Mouse (Mus musculus) gastrocnemius, postnatal 4 days (tissue): ENCODE measurements around the gene Vax2. TPM values are rescaled to one million over a fixed set of nuclear protein-coding genes. Genes with fewer than 3 reads are reported as not detected.
A peak's percentile ranks its signal among the peaks of the same experiment; 100 is the strongest.

Experiments
- DNase-seq, 2 experiments: peaks; one replicate each; pipeline ENCODE4 v3.0.0; 2021 to 2022; ENCODE audit warnings: low spot score in 2 of 2, mixed read lengths in 2 of 2
- total RNA-seq, 2 experiments: library from RNA; stranded (reverse); gene quantifications; 2 replicates each; pipeline ENCODE4 v1.2.3; 2021

The Vax2 gene
- total RNA-seq, 2 experiments from 2014 or later, result not detected

- no peak for DNase-seq
Observed at GRCm38 (mm10) chr6:83762344-83762743, 51.3 kb downstream of the Vax2 start, which contains the start of gene Ankrd53. TSS of gene Ankrd53 (plus strand) at chr6:83762644.

DNA sequence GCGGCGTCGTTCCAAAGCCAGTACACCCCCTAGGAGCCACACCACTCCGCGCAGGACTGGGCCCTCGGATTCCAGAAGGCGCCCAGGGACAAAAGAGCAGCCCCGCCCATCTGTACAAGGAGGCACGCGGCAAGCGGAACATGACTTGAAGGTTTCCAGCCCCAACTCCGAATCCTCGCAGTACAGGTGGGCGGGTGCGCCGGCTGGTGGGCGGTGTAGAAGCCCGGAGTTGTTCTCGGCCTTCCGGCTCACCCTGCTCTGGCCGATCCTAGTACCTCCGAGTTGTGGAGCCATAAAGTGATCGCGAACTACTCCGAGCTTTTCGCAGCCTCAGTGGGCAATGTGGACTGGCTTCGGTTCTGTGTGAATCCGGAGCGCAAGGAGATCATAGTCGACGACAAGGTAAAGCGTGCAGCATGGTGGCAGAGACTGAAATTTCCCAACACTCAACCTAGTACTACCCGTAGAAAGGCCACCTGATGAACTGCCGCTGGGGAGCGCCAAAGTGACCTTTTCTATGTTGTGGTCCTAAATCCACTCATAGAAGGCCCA lies 51.9 kb downstream of the Vax2 start:
- no peak for DNase-seq

DNA sequence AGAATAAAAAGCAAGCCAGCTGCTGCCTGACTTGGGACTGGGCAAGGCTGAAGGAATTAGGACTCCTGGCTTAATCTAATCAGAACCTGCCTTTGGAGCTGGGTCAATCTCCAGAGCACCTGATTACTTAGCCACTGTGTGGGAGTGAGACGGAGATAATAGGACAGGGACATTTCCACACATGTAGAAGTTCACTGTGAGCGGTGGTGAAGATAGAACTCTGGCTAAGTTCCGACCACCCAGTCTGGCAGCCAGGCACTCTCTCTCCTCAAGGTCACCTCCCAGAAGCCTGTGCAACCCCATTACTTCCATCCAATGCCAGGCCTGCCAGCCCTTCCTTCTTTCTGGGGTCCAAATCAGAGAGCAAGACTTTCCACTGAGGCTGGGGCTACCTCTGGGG lies 55.9 kb downstream of the Vax2 start:
- DNase-seq, result no peak

- DNase-seq, result no peak
Observed at GRCm38 (mm10) chr6:83768485-83768884, 57.4 kb downstream of the Vax2 start.

GRCm38 (mm10) chr6:83774126-83774525 lies 63.1 kb downstream of the Vax2 start:
- DNase-seq, result no peak

GRCm38 (mm10) chr6:83774781-83775563 lies 63.9 kb downstream of the Vax2 start:
- DNase-seq, result no peak

- DNase-seq, result peak; percentile 90 to 92
Observed at GRCm38 (mm10) chr6:83775638-83776293, 64.7 kb downstream of the Vax2 start, which contains the start of gene Tex261. TSS of gene Tex261 (minus strand) at chr6:83775813.

DNA sequence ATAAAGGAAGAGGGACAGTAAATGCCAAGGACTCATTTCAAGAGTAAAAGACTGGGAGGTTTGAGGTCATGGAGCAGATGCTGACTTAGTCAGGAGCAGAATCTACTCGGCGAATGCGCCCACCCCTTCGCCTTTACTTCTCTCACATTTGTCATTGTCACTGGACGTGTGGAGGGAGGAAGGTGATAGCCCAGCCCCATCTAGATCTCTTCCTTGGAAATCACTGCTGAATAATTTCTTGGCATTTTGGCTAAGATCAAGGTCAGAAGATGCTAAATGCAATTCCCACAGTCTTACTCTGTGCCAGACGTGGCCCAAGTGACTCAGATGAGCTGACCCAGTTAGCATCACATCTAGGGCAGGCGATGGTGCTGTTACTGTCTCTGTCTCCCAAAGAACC lies 67.2 kb downstream of the Vax2 start:
- no peak for DNase-seq

- DNase-seq, result peak in 1 of 2 experiments; percentile 39
Observed at GRCm38 (mm10) chr6:83779026-83779425, 68.0 kb downstream of the Vax2 start.

DNA sequence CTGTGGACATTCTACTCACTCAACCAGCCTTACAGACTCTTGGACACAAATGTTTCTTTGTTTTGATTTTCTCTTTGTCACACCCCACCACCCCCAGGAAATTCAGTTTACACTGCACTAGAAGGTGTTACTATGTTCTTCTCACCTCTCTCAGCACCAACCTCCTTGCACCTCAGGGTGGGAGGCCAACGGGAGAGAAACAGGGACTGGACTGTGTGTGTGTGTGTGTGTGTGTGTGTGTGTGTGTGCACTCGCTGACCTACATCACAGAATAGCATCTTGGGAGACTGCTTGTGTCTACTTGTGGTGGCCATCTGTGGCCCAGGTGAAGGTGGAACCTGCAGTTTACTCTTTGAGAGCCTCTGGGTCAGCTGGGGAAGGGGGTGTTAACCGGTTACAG lies 75.4 kb downstream of the Vax2 start:
- no peak for DNase-seq

Other genes starting within 250 kb of the Vax2 start
- gene Dguok, start 204.3 kb upstream of the Vax2 start, total RNA-seq, result 10 to 100 TPM; 24.5 to 30.2 TPM
- 10 to 100 TPM; 10.7 to 19.4 TPM for gene Actg2, start 175.0 kb upstream of the Vax2 start, total RNA-seq
- gene Stambp, start 138.5 kb upstream of the Vax2 start, total RNA-seq, result 10 to 100 TPM; 15.2 to 15.4 TPM
- under 1 TPM in 1 of 2 experiments, not detected in 1; 0.23 TPM for gene Clec4f, start 55.1 kb upstream of the Vax2 start, total RNA-seq
- gene Cd207, start 33.4 kb upstream of the Vax2 start, total RNA-seq, result not detected
- not detected for gene Atp6v1b1, start 31.7 kb downstream of the Vax2 start, total RNA-seq
- not detected for gene Ankrd53, start 51.4 kb downstream of the Vax2 start, total RNA-seq
- gene Tex261, start 64.5 kb downstream of the Vax2 start, total RNA-seq, result 10 to 100 TPM; 48.6 to 53.3 TPM
- gene Nagk, start 83.7 kb downstream of the Vax2 start, total RNA-seq, result 10 to 100 TPM; 23.5 to 28.6 TPM
- gene Paip2b, start 120.5 kb downstream of the Vax2 start, total RNA-seq, result 10 to 100 TPM; 32.6 to 32.7 TPM
- 10 to 100 TPM; 61.7 to 82.4 TPM for gene Zfp638, start 155.8 kb downstream of the Vax2 start, total RNA-seq